Mouse (Mus musculus) midbrain, embryonic 11.5 days (tissue): ENCODE measurements at regions not wholly inside any gene's neighbourhood (a gene's known extent, or its start where the extent isn't known, plus 50 kb on each side); places are given as distances from the start of the nearest gene placed in this dataset.

ENCODE experiments used
- ATAC-seq: fragments of 200-750 bp; cut with Nextera tagmentation; 2 replicates; pipeline ENCODE4 v1.8.0; 2017; ENCODE audit warnings: moderate TSS enrichment, moderate library complexity; ENCODE audit not compliant: low FRiP score
- DNase-seq: peaks from one replicate; pipeline ENCODE4 v3.0.0; 2015; ENCODE audit warnings: low spot score; ENCODE audit errors: missing footprints
- H3K27ac ChIP-seq: fragments of 300-500 bp; sonication (generic); 2 replicates; pipeline ENCODE4 v1.5.1; 2014; ENCODE audit warnings: low read depth, low read length
- H3K27me3 ChIP-seq: fragments of 300-500 bp; sonication (generic); 2 replicates; pipeline ENCODE4 v1.6.1; 2014; ENCODE audit warnings: mild to moderate bottlenecking, low read length, moderate library complexity, mixed read lengths; ENCODE audit not compliant: control insufficient read depth, insufficient read depth
- H3K36me3 ChIP-seq: fragments of 300-500 bp; sonication (generic); 2 replicates; pipeline ENCODE4 v1.6.1; 2014; ENCODE audit warnings: mild to moderate bottlenecking, low read length, moderate library complexity, mixed read lengths; ENCODE audit not compliant: control insufficient read depth, insufficient read depth
- H3K4me1 ChIP-seq: fragments of 300-500 bp; sonication (generic); 2 replicates; pipeline ENCODE4 v1.6.1; 2014; ENCODE audit warnings: low read length; ENCODE audit not compliant: control insufficient read depth, insufficient read depth
- H3K4me2 ChIP-seq: fragments of 300-500 bp; sonication (generic); 2 replicates; pipeline ENCODE4 v1.6.1; 2014; ENCODE audit warnings: mild to moderate bottlenecking, moderate library complexity
- H3K4me3 ChIP-seq: fragments of 300-500 bp; sonication (generic); 2 replicates; pipeline ENCODE4 v1.5.1; 2014; ENCODE audit warnings: low read depth, low read length
- H3K9ac ChIP-seq: fragments of 300-500 bp; sonication (generic); 2 replicates; pipeline ENCODE4 v1.6.1; 2014; ENCODE audit warnings: low read length
- H3K9me3 ChIP-seq: fragments of 300-500 bp; sonication (generic); 2 replicates; pipeline ENCODE4 v1.6.1; 2016; ENCODE audit warnings: low read length; ENCODE audit not compliant: control insufficient read depth
- WGBS: fragments of 180-500 bp; shearing (Covaris S2); extraction: QIAGEN DNeasy Blood & Tissue Kit; methylation state at CpG from one replicate; pipeline ENCODE4 v1.1.7; 2014; 5-methylcytosine and 5-hydroxymethylcytosine counted together

DNA sequence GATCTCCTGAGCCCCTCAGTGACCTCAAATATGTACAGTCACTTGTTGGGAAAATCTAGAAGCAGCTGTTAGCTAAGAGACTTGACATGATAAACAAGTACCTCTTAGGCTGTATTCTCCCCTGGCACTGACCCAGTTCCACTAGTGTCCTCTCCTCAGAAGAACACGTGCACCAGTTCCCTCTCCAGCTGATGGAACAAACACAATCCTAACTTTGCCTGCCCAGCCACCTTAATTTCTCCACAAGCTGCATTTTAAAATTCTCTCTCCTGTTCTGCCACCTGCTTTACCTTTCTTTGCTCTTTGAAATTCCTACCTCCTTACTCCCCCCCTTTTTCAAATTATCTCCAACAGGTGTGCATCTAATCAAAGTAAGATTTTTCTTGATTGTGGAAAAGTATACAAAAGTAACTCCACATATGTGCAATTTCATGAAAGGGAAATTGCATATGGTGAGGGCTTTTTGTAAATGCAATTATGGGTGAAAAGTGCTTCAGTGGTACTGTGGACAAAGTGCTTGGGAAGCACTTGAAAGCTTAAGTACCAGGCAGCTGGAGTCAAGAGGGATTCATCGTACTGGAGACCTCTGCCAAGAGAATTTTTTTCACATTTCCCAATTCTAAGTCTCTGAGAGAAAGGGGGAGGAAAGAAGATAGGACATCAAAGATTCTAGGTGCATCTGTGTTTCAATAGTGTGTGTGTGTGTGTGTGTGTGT, 590.7 kb upstream of the Acvr2a start:
- Histone ChIP-seq H3K4me3 (no peak overlapping the region), H3K4me2 (no peak overlapping the region), H3K27me3 (no peaks in the 10 kb centered on the region), H3K27ac (no peak overlapping the region), H3K9ac (no peak overlapping the region), H3K9me3 (no peaks in the 10 kb centered on the region), H3K36me3 (no peaks in the 10 kb centered on the region), H3K4me1 (no peaks in the 10 kb centered on the region)
- ATAC-seq (no peak), DNase-seq (no peak)
- WGBS: 72% methylated on average over 2 of the region's 2 CpGs

DNA sequence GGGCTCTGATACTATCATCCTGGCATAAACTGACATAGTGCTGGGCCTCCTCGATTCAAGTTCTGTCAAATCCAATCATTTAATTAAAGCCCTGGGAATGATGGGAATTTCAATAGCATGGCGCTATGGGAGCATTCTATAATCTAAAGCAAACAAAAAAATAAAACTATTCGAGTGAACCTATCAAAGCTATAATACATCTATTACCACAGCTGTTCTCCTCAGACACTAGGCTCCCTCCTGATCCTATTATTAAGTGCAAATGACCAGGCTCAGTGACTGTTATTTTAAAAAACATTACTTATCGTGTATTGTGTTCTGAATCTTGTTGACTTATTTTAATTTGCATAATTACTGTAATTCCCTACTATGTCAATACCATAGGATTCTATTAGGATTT, 563.7 kb upstream of the Acvr2a start:
- DNase-seq (no peak), ATAC-seq (no peak)
- H3K36me3 ChIP-seq: no peaks in the 10 kb centered on the region
- no peaks in the 10 kb centered on the region for H3K27me3 ChIP-seq
- H3K4me1 ChIP-seq: no peaks in the 10 kb centered on the region
- H3K9me3 ChIP-seq: no peaks in the 10 kb centered on the region
- WGBS: 81% methylated on average over 4 of the region's 4 CpGs
- no peak overlapping the region for H3K27ac ChIP-seq
- H3K4me2 ChIP-seq: no peak overlapping the region
- no peak overlapping the region for H3K4me3 ChIP-seq
- H3K9ac ChIP-seq: no peak overlapping the region

DNA sequence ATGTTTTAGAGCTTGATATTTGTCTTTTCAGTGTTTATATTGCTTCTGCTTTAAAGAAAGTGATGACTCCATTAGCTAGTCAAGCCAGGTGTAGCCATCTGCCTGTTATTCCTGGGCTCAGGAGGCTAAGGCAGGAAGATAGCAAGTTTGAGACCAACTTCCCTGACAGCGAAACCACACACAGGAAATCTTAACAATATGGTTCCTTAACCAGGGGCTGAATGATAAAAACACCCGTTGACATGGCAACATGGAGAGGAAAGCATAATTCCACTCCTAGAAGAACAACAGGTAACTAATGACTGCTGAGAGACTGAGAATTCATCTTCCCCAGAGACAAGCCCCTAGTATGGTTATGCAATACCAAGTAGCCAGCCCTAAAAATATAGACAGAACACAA, 553.6 kb upstream of the Acvr2a start:
- H3K36me3 ChIP-seq: no peaks in the 10 kb centered on the region
- H3K4me1 ChIP-seq: no peaks in the 10 kb centered on the region
- no peak overlapping the region for H3K9ac ChIP-seq
- no peak overlapping the region for H3K4me3 ChIP-seq
- WGBS: 79% methylated on average over 2 of the region's 2 CpGs
- no peaks in the 10 kb centered on the region for H3K27me3 ChIP-seq
- no peaks in the 10 kb centered on the region for H3K9me3 ChIP-seq
- no peak for ATAC-seq
- no peak overlapping the region for H3K27ac ChIP-seq
- no peak overlapping the region for H3K4me2 ChIP-seq
- DNase-seq: no peak
